Mouse (Mus musculus): Measurements from ENCODE around the gene Tmem79. TPM values are rescaled to one million over a fixed set of nuclear protein-coding genes. Genes with fewer than 3 reads are reported as not detected.
"Not testable (repeated sequence)": the region's sequence is repeated elsewhere in the genome, so short reads cannot be mapped to it uniquely, and the experiment has no call there.

The Tmem79 gene
- polyA plus RNA-seq, 1 experiment from 2014 or later, result 2.0 TPM

DNA sequence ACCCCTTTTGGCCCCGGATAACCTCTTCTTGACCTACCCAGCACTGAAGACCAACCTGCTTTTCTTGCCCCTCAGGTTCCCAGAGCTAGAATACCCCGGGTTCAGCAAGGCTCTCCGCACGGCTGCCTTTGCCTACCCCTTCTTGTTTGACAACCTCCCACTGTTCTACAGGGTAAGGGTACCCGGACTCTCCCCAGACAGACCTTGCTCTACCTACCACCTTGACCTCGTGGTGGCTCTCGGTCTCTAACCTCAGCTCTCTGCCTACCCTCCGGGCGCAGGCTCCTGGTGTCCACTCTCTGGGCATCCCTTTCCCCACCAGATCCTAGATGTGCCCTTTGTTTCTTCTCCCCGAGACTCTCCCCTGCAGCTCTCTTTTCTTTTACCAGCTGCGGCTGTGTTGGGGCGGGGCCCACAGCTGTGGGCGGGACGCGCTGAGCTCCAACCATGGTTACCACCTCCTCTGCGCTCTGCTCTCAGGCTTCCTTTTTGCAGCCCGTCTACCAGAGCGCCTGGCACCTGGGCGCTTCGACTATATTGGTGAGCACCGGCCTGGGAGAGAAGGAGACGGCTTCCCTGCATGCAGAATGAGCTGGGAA lies 31.0 kb upstream of the Tmem79 start:
- Histone ChIP-seq H3K4me3 (peak overlapping the region; percentile 28), H3K27me3 (replicated peaks) (peaks cover 31% of the 10 kb centered on the region), H3K4me2 (peak overlapping the region; percentile 64), H3K4me1 (peaks cover 51% of the 10 kb centered on the region)
- peak; percentile 36; the same call in 1 of the 2 replicates for ATAC-seq
- 9% methylated on average over 20 of the region's 22 CpGs for WGBS (ENCODE audit: insufficient replicate concordance)
- not testable (repeated sequence) for H3K36me3 ChIP-seq; H3K9me3 ChIP-seq (replicated peaks); H3K9ac ChIP-seq; H3K27ac ChIP-seq

DNA sequence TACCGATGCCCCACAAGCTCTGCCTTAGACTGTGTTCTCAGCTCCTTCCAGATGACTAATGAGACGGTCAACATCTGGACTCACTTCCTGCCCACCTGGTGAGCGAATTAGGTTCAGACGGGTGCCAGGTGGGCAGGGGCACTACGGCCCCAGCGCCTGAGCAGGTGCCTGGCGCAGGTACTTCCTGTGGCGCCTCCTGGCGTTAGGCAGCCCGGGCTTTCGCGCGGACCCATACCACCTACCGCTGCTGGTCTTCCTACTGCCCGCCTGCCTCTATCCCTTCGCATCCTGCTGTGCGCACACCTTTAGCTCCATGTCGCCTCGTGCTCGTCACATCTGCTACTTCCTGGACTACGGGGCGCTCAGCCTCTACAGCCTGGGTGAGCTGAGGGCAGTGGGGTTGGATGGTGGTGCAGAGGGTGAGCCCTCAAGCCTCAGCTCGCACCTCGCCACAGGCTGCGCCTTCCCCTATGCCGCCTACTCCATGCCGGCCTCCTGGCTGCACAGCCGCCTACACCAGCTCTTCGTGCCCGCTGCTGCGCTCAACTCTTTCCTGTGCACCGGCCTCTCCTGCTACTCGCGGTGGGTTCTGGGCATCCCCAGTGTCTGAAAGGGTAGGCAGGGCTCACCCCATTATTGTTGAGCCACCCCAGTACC lies 29.9 kb upstream of the Tmem79 start:
- peak overlapping the region; percentile 50 for H3K4me3 ChIP-seq
- peak overlapping the region; percentile 61; the same call in 1 of the 2 replicates for H3K9ac ChIP-seq
- H3K9me3 ChIP-seq (replicated peaks), result peaks cover 10% of the 10 kb centered on the region
- peaks cover 18% of the 10 kb centered on the region for H3K36me3 ChIP-seq
- 31% methylated on average over 34 of the region's 34 CpGs for WGBS (ENCODE audit: insufficient replicate concordance)
- no peak overlapping the region for H3K27ac ChIP-seq
- peaks cover 31% of the 10 kb centered on the region for H3K27me3 ChIP-seq (replicated peaks)
- H3K4me1 ChIP-seq, result peaks cover 61% of the 10 kb centered on the region
- ATAC-seq, result no peak
- peak overlapping the region; percentile 74 for H3K4me2 ChIP-seq

DNA sequence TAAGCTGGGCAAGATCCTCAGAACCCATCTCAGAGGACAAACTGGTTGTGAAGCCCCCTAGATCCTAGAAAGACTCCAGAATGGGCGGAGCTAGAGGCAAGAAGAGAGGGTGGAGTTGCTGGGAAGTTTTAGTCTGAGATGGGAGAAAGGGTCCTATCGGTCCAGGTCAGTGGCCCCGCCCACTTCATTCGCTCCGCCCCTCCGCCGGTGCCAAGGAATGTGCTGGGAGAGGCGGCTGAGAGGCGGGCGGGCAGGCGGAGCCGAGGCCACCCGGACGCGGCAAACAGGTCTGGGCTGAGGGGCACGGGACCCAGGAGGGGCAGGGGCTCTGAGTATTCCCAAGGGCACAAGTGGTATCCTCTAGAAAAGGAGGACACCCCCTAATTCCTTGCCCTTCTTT lies 28.4 kb upstream of the Tmem79 start, which contains the start of gene Paqr6:
Paqr6 (plus strand) TSS at position 248 of the 400 bp plus-strand sequence.
- 5% methylated on average over 16 of the region's 16 CpGs for WGBS (ENCODE audit: insufficient replicate concordance)
- Histone ChIP-seq H3K9ac (peak within 1 kb of the TSS; percentile 61), H3K4me2 (peak within 1 kb of the TSS; percentile 74), H3K27ac (peak within 1 kb of the TSS; percentile 91), H3K4me1 (peaks cover 76% of the 10 kb centered on the region), H3K27me3 (replicated peaks) (peaks cover 31% of the 10 kb centered on the region), H3K4me3 (peak within 1 kb of the TSS; percentile 50), H3K9me3 (replicated peaks) (no peaks in the 10 kb centered on the region), H3K36me3 (peaks cover 33% of the 10 kb centered on the region)
- ATAC-seq, result peak; percentile 57; the same call in 1 of the 2 replicates

DNA sequence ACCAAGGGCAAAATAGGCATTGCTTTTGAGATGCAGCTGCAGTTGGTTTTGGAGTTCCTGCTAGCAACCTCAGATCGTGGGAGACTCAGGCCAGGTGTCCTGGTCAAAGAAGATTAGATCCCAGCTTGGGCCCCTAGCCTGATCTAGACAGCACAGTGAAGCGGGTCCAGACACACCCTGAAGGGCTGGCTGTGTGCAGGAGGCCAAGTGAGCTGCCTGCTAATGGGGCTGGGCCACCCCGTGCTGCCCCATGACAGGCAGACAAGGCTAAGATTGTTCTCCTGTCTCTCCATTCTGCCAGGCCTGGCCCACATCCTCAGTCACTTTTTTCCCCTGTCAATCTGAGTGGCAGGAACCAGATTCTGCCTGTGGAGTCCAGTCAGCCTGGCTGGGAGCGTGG lies 27.8 kb upstream of the Tmem79 start:
- H3K4me2 ChIP-seq, result peak overlapping the region; percentile 74
- H3K36me3 ChIP-seq, result peaks cover 40% of the 10 kb centered on the region
- peak; percentile 93 for ATAC-seq
- H3K9ac ChIP-seq, result peak overlapping the region; percentile 61
- H3K27ac ChIP-seq, result peak overlapping the region; percentile 91
- no peaks in the 10 kb centered on the region for H3K9me3 ChIP-seq (replicated peaks)
- H3K27me3 ChIP-seq (replicated peaks), result peaks cover 31% of the 10 kb centered on the region
- WGBS (ENCODE audit: insufficient replicate concordance), result 37% methylated on average over 4 of the region's 4 CpGs
- peaks cover 76% of the 10 kb centered on the region for H3K4me1 ChIP-seq
- peak overlapping the region; percentile 50 for H3K4me3 ChIP-seq

DNA sequence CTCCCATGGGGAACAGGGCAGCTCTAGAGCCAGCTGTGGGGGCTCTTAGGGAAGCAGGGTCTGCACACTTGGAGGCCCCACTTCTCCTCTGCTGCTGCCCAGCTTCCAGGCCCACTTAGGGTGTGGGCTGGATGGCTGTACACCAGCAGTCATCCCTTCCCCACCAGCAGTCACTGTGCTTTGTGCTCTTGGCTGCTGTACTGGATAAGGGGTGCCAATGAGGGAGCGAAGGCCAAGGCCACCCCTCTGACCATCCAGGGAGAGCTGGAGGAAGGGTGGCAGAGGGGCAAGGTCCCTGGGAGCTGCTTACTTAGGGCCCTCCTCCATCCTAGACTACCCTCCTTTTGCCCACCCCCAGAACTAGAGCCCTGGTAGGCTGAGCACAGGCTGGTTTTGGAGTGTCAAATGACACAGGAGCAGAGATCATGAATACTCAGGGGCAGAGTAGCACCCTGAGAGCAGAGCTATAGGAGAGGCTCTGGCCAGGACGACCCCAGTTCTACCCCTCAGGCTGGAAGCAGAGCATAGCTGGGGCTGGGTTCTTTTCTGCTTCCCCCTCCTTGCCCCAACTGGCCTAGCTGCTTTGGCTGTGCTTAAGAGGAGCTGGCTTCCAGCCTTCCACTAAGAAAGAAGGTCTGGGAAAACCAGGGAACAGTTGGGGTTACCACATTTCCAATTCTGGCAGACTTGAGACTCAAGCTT lies 25.8 kb upstream of the Tmem79 start:
- no peak for ATAC-seq
- H3K36me3 ChIP-seq, result peaks cover 59% of the 10 kb centered on the region
- WGBS (ENCODE audit: insufficient replicate concordance), result 77% methylated on average over 2 of the region's 2 CpGs

DNA sequence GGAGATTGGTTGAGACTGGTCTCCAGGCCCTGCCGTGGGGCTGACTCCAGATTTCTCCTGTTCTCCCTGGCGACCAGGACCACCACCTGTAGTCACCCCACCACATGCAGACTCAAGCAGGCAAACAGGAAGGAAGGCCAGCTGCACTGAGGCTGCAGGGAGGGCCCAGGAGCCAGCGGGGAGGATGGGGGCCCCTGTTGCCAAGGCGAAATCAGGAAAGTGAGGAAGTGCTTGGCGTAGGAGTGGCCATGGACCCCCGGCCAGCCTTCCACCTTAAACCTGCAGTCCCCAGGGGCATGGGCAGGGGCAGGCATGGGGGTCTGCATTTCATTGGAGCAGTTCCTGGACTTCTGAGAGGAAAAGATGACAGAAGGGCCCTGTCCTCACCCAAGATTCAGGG lies 25.1 kb upstream of the Tmem79 start:
- Histone ChIP-seq H3K36me3 (peaks cover 66% of the 10 kb centered on the region), H3K9me3 (replicated peaks) (no peaks in the 10 kb centered on the region)
- ATAC-seq, result no peak

More for the DNA sequence above, 25.8 kb upstream of the Tmem79 start:
- no peaks in the 10 kb centered on the region for H3K9me3 ChIP-seq (replicated peaks)
- peaks cover 69% of the 10 kb centered on the region for H3K4me1 ChIP-seq
- H3K27me3 ChIP-seq (replicated peaks), result peaks cover 22% of the 10 kb centered on the region
- H3K27ac ChIP-seq, result peak overlapping the region; percentile 91
- peak overlapping the region; percentile 42; the same call in 1 of the 2 replicates for H3K9ac ChIP-seq
- peak overlapping the region; percentile 74; the same call in 1 of the 2 replicates for H3K4me2 ChIP-seq
- no peak overlapping the region for H3K4me3 ChIP-seq

DNA sequence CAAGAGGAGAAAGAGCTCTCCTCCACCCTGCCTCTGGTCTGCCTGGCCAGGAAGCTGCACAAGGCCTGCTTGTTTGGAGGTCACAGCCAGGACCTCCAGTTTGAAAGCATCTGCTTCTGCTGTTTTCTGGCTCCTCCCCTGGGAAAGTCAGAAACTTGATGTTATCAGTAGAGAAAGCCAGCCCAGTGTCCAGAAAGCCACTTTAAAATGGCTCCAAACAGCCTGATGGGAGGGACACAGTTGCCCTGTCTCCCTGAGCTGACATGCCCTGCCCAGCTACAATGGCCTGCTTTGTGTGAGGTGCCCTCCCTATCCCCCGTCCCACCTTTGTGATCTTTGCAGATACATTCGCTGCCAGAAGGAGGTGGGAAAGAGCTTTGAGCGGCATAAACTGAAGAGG lies 24.0 kb upstream of the Tmem79 start:
- WGBS (ENCODE audit: insufficient replicate concordance), result 78% methylated on average over 3 of the region's 3 CpGs

More for the DNA sequence above, 25.1 kb upstream of the Tmem79 start:
- Histone ChIP-seq H3K4me1 (peaks cover 67% of the 10 kb centered on the region), H3K4me3 (no peak overlapping the region), H3K9ac (0 out of 2 replicates have a peak overlapping the region, but pooled peaks have one; percentile 14), H3K4me2 (no peak overlapping the region), H3K27ac (peak overlapping the region; percentile 91), H3K27me3 (replicated peaks) (peaks cover 15% of the 10 kb centered on the region)
- WGBS (ENCODE audit: insufficient replicate concordance), result 49% methylated on average over 6 of the region's 6 CpGs

DNA sequence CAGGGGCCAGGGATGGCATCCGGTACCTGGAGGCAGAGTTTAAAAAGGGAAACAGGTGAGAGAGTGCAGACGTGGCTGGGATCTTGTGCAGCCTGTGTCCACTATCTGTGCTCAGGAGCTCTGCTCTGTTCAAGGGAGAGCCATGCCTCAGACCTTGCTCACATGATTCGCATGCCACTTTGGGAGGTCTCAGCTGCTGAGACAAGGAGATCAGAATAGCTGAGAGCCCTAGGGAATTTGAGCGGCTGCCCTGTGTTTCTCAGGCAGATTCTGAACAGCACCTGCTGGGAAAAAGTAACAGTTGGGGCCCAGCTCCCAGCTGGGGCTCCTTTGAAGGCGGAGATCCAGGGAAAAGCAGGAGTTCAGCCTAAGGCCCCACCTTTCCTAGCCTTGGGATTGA lies 23.6 kb upstream of the Tmem79 start:
- Histone ChIP-seq H3K4me3 (no peak overlapping the region), H3K27ac (peak overlapping the region; percentile 39), H3K4me1 (peaks cover 52% of the 10 kb centered on the region), H3K9ac (no peak overlapping the region), H3K27me3 (replicated peaks) (peaks cover under 1% of the 10 kb centered on the region; the same call in 1 of the 2 replicates), H3K4me2 (no peak overlapping the region), H3K9me3 (replicated peaks) (no peaks in the 10 kb centered on the region), H3K36me3 (peaks cover 81% of the 10 kb centered on the region)
- 89% methylated on average over 5 of the region's 5 CpGs for WGBS (ENCODE audit: insufficient replicate concordance)
- no peak for ATAC-seq

More for the DNA sequence above, 24.0 kb upstream of the Tmem79 start:
- ATAC-seq, result no peak
- peaks cover 77% of the 10 kb centered on the region for H3K36me3 ChIP-seq
- no peak overlapping the region for H3K9ac ChIP-seq
- H3K4me2 ChIP-seq, result no peak overlapping the region
- H3K27ac ChIP-seq, result peak overlapping the region; percentile 39; the same call in 1 of the 2 replicates
- H3K4me1 ChIP-seq, result peaks cover 56% of the 10 kb centered on the region
- no peak overlapping the region for H3K4me3 ChIP-seq
- H3K9me3 ChIP-seq (replicated peaks), result no peaks in the 10 kb centered on the region
- peaks cover 4% of the 10 kb centered on the region for H3K27me3 ChIP-seq (replicated peaks)

DNA sequence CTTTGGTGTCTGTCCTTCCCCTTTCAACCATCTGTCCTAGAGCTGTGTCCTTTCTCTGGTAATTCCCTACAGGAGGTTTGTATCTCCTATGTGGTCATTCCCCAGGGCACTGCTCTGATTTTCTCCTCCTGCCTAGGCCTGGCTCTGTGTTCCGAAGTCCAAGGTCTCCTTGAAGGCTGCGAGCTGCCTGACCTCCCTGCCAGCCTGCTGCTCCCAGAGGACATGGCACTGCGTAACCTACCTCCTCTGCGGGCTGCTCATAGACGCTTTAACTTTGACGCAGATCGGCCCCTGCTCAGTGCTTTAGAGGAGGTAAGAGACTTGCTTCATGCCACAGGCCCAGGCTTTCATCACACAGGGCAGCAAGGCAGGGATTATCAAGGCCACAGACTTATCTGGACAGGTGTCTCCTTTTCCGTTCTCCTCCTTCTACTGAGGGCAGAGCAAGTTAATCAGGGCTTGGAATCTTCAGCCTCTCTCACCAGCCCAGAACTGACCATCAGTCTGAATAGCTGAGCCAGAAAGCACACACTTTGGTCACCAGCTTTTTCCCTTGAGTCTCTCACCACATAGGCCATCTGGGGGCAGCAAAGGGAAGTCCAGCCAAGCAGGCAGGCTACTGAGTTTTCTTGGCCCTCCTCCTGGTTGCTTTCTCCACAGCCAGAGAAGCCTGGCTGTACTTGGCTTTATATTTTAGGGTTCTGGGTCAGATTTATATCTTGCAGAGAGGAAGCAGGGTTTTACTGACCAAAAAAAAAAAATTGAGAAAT lies 18.6 kb upstream of the Tmem79 start:
- Histone ChIP-seq H3K4me1 (0 out of 2 replicates have a peak, but pooled peaks cover 2% of the 10 kb centered on the region), H3K4me2 (no peak overlapping the region), H3K4me3 (no peak overlapping the region), H3K9ac (no peak overlapping the region), H3K27me3 (replicated peaks) (no peaks in the 10 kb centered on the region), H3K36me3 (peaks cover 100% of the 10 kb centered on the region), H3K9me3 (replicated peaks) (no peaks in the 10 kb centered on the region), H3K27ac (no peak overlapping the region)
- ATAC-seq, result no peak
- 95% methylated on average over 8 of the region's 8 CpGs for WGBS (ENCODE audit: insufficient replicate concordance)

DNA sequence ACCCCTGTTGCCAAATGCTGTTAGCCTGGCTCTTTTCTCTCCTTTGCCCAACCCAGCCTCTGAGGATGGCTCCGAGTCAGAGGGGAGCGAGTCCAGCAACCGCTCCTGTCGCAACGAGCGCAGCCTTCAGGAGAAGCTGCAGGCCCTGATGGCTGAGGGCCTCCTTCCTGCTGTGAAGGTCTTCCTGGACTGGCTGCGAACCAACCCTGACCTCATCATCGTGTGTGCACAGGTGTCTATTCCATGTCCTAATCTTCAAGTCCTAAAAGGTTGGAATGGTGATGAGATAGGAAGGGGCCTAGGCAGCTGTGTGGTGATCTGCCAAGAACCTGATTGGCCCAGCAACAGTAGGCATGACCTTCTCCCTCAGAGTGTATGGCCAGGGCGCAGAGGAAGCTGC lies 17.0 kb upstream of the Tmem79 start:
- Histone ChIP-seq H3K4me3 (no peak overlapping the region), H3K4me2 (no peak overlapping the region), H3K9me3 (replicated peaks) (no peaks in the 10 kb centered on the region), H3K36me3 (peaks cover 100% of the 10 kb centered on the region), H3K4me1 (no peaks in the 10 kb centered on the region), H3K27me3 (replicated peaks) (no peaks in the 10 kb centered on the region), H3K27ac (no peak overlapping the region), H3K9ac (no peak overlapping the region)
- WGBS (ENCODE audit: insufficient replicate concordance), result 92% methylated on average over 9 of the region's 9 CpGs
- ATAC-seq, result no peak

DNA sequence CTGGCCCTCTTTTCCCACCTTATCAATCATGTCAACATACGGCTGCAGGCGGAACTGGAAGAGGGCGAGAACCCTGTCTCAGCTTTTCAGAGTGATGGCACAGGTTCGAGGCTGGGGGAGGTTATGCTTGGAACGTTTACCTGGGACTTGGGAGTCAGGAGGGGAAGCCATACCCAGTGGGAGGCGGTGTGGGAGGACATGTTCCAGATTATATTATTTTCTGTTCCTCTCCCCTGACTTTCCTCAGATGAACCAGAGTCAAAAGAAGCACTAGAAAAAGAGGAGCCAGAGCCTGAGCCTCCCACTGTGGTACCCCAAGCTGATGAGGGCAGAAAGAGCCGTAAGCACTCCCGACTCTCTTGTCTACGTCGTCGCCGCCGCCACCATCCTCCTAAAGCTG lies 14.8 kb upstream of the Tmem79 start:
- WGBS (ENCODE audit: insufficient replicate concordance), result 88% methylated on average over 13 of the region's 13 CpGs
- no peak for ATAC-seq
- no peaks in the 10 kb centered on the region for H3K27me3 ChIP-seq (replicated peaks)

More for the DNA sequence above, 14.8 kb upstream of the Tmem79 start:
- Histone ChIP-seq H3K9ac (no peak overlapping the region), H3K27ac (no peak overlapping the region), H3K4me1 (no peaks in the 10 kb centered on the region), H3K36me3 (peaks cover 100% of the 10 kb centered on the region), H3K9me3 (replicated peaks) (no peaks in the 10 kb centered on the region), H3K4me2 (no peak overlapping the region), H3K4me3 (no peak overlapping the region)

Data from liver, embryonic 12.5 days (tissue).